Mouse (Mus musculus): ENCODE results near the gene Gm17304. TPM values are rescaled to one million over a fixed set of nuclear protein-coding genes. Genes with fewer than 3 reads are reported as not detected.
A peak's percentile ranks its signal among the peaks of the same experiment; 100 is the strongest.

Gene Gm17304
- polyA plus RNA-seq (2015; fragmentation: Nextera tagmentation; extraction: Ambion mirVana), result not detected in 2 replicates

GRCm38 (mm10) chr5:106608798-106609197, at the start of gene Gm17304:
TSS of gene Gm17304 (plus strand) at chr5:106609098.
- 85% methylated on average over 4 of the region's 4 CpGs for WGBS (ENCODE audit: insufficient replicate concordance)

GRCm38 (mm10) chr5:106560631-106561498, 48.0 kb upstream of the Gm17304 start:
- no peaks in the 10 kb centered on the region for H3K9me3 ChIP-seq (replicated peaks)
- ATAC-seq (ENCODE audit: insufficient read depth), result no peak

More at GRCm38 (mm10) chr5:106608798-106609197, at the start of gene Gm17304:
- H3K27ac ChIP-seq (replicated peaks), result no peak within 1 kb of the TSS
- H3K4me2 ChIP-seq, result no peak within 1 kb of the TSS
- no peak within 1 kb of the TSS for H3K9ac ChIP-seq
- no peaks in the 10 kb centered on the region for H3K27me3 ChIP-seq
- no peaks in the 10 kb centered on the region for H3K9me3 ChIP-seq (replicated peaks)
- H3K36me3 ChIP-seq (replicated peaks), result peaks cover 17% of the 10 kb centered on the region
- ATAC-seq (ENCODE audit: insufficient read depth), result no peak
- no peaks in the 10 kb centered on the region for H3K4me1 ChIP-seq (replicated peaks)
- H3K4me3 ChIP-seq (replicated peaks), result no peak within 1 kb of the TSS

GRCm38 (mm10) chr5:106561499-106561822, 47.4 kb upstream of the Gm17304 start:
- Histone ChIP-seq H3K9ac (no peak overlapping the region), H3K4me1 (replicated peaks) (no peaks in the 10 kb centered on the region), H3K36me3 (replicated peaks) (no peaks in the 10 kb centered on the region), H3K9me3 (replicated peaks) (no peaks in the 10 kb centered on the region), H3K27me3 (peaks cover 98% of the 10 kb centered on the region), H3K27ac (replicated peaks) (no peak overlapping the region), H3K4me2 (peak overlapping the region; percentile 35; the same call in 1 of the 2 replicates), H3K4me3 (replicated peaks) (no peak overlapping the region)
- WGBS (ENCODE audit: insufficient replicate concordance), result 14% methylated on average over 8 of the region's 8 CpGs
- ATAC-seq (ENCODE audit: insufficient read depth), result no peak

More at GRCm38 (mm10) chr5:106560631-106561498, 48.0 kb upstream of the Gm17304 start:
- no peaks in the 10 kb centered on the region for H3K4me1 ChIP-seq (replicated peaks)
- H3K27ac ChIP-seq (replicated peaks), result no peak overlapping the region
- H3K36me3 ChIP-seq (replicated peaks), result no peaks in the 10 kb centered on the region
- H3K9ac ChIP-seq, result no peak overlapping the region
- 0 out of 2 replicates have a peak overlapping the region, but pooled peaks have one; percentile 4 for H3K4me3 ChIP-seq (replicated peaks)
- H3K4me2 ChIP-seq, result peak overlapping the region; percentile 35
- WGBS (ENCODE audit: insufficient replicate concordance), result 6% methylated on average over 40 of the region's 40 CpGs
- peaks cover 92% of the 10 kb centered on the region for H3K27me3 ChIP-seq

GRCm38 (mm10) chr5:106566025-106566424, 42.9 kb upstream of the Gm17304 start:
- no peak overlapping the region for H3K9ac ChIP-seq
- no peaks in the 10 kb centered on the region for H3K9me3 ChIP-seq (replicated peaks)
- H3K4me3 ChIP-seq (replicated peaks), result no peak overlapping the region
- peaks cover 60% of the 10 kb centered on the region for H3K27me3 ChIP-seq
- ATAC-seq (ENCODE audit: insufficient read depth), result no peak
- H3K27ac ChIP-seq (replicated peaks), result no peak overlapping the region
- no peak overlapping the region for H3K4me2 ChIP-seq
- 41% methylated on average over 6 of the region's 6 CpGs for whole genome bisulfite sequencing (ENCODE audit: insufficient replicate concordance)
- H3K4me1 ChIP-seq (replicated peaks), result no peaks in the 10 kb centered on the region
- no peaks in the 10 kb centered on the region for H3K36me3 ChIP-seq (replicated peaks)

- no peaks in the 10 kb centered on the region for H3K36me3 ChIP-seq (replicated peaks)
- peaks cover 50% of the 10 kb centered on the region for H3K27me3 ChIP-seq
- peak; percentile 15; the same call in 1 of the 2 replicates for ATAC-seq (ENCODE audit: insufficient read depth)
- peaks cover 9% of the 10 kb centered on the region for H3K4me1 ChIP-seq (replicated peaks)
- H3K4me3 ChIP-seq (replicated peaks), result peak overlapping the region; percentile 60
- no peak overlapping the region for H3K27ac ChIP-seq (replicated peaks)
- H3K9me3 ChIP-seq (replicated peaks), result no peaks in the 10 kb centered on the region
- peak overlapping the region; percentile 93 for H3K4me2 ChIP-seq
- peak overlapping the region; percentile 30; the same call in 1 of the 2 replicates for H3K9ac ChIP-seq
- WGBS (ENCODE audit: insufficient replicate concordance), result 5% methylated on average over 55 of the region's 55 CpGs
These were observed 34.9 kb upstream of the Gm17304 start for GRCm38 (mm10) chr5:106573742-106574559.

- peak overlapping the region; percentile 30; the same call in 1 of the 2 replicates for H3K9ac ChIP-seq
- under 1% methylated on average over 45 of the region's 45 CpGs for WGBS (ENCODE audit: insufficient replicate concordance)
- H3K27ac ChIP-seq (replicated peaks), result no peak overlapping the region
- H3K27me3 ChIP-seq, result peaks cover 50% of the 10 kb centered on the region
- peak overlapping the region; percentile 93 for H3K4me2 ChIP-seq
- H3K36me3 ChIP-seq (replicated peaks), result no peaks in the 10 kb centered on the region
- peak; percentile 83 for ATAC-seq (ENCODE audit: insufficient read depth)
- H3K9me3 ChIP-seq (replicated peaks), result no peaks in the 10 kb centered on the region
- peak overlapping the region; percentile 60 for H3K4me3 ChIP-seq (replicated peaks)
- peaks cover 9% of the 10 kb centered on the region for H3K4me1 ChIP-seq (replicated peaks)
These were observed 34.3 kb upstream of the Gm17304 start for GRCm38 (mm10) chr5:106574560-106574946.

GRCm38 (mm10) chr5:106575098-106575497, 33.8 kb upstream of the Gm17304 start:
- peaks cover 50% of the 10 kb centered on the region for H3K27me3 ChIP-seq
- H3K9me3 ChIP-seq (replicated peaks), result no peaks in the 10 kb centered on the region
- H3K27ac ChIP-seq (replicated peaks), result no peak overlapping the region
- H3K4me1 ChIP-seq (replicated peaks), result peaks cover 9% of the 10 kb centered on the region
- ATAC-seq (ENCODE audit: insufficient read depth), result no peak
- no peaks in the 10 kb centered on the region for H3K36me3 ChIP-seq (replicated peaks)
- 19% methylated on average over 4 of the region's 4 CpGs for WGBS (ENCODE audit: insufficient replicate concordance)
- H3K9ac ChIP-seq, result no peak overlapping the region
- H3K4me2 ChIP-seq, result peak overlapping the region; percentile 93; the same call in 1 of the 2 replicates
- no peak overlapping the region for H3K4me3 ChIP-seq (replicated peaks)

GRCm38 (mm10) chr5:106577237-106577888, 31.5 kb upstream of the Gm17304 start:
- H3K4me1 ChIP-seq (replicated peaks), result peaks cover 9% of the 10 kb centered on the region
- no peaks in the 10 kb centered on the region for H3K36me3 ChIP-seq (replicated peaks)
- peaks cover 48% of the 10 kb centered on the region for H3K27me3 ChIP-seq
- 73% methylated on average over 9 of the region's 9 CpGs for WGBS (ENCODE audit: insufficient replicate concordance)
- no peak overlapping the region for H3K4me2 ChIP-seq
- no peak overlapping the region for H3K4me3 ChIP-seq (replicated peaks)
- no peak for ATAC-seq (ENCODE audit: insufficient read depth)
- no peak overlapping the region for H3K27ac ChIP-seq (replicated peaks)
- H3K9me3 ChIP-seq (replicated peaks), result no peaks in the 10 kb centered on the region
- H3K9ac ChIP-seq, result no peak overlapping the region

GRCm38 (mm10) chr5:106580943-106581342, 28.0 kb upstream of the Gm17304 start:
- H3K4me2 ChIP-seq, result no peak overlapping the region
- no peak for ATAC-seq (ENCODE audit: insufficient read depth)
- H3K36me3 ChIP-seq (replicated peaks), result no peaks in the 10 kb centered on the region
- peaks cover 13% of the 10 kb centered on the region for H3K27me3 ChIP-seq
- H3K9ac ChIP-seq, result no peak overlapping the region
- no peak overlapping the region for H3K4me3 ChIP-seq (replicated peaks)
- H3K4me1 ChIP-seq (replicated peaks), result no peaks in the 10 kb centered on the region
- no peaks in the 10 kb centered on the region for H3K9me3 ChIP-seq (replicated peaks)
- H3K27ac ChIP-seq (replicated peaks), result no peak overlapping the region
- 64% methylated on average over 7 of the region's 7 CpGs for WGBS (ENCODE audit: insufficient replicate concordance)

GRCm38 (mm10) chr5:106589006-106589405, 19.9 kb upstream of the Gm17304 start:
- H3K9ac ChIP-seq, result no peak overlapping the region
- no peak overlapping the region for H3K4me2 ChIP-seq
- ATAC-seq (ENCODE audit: insufficient read depth), result no peak
- H3K36me3 ChIP-seq (replicated peaks), result 0 out of 2 replicates have a peak, but pooled peaks cover 4% of the 10 kb centered on the region
- no peaks in the 10 kb centered on the region for H3K4me1 ChIP-seq (replicated peaks)
- no peaks in the 10 kb centered on the region for H3K27me3 ChIP-seq
- no peak overlapping the region for H3K27ac ChIP-seq (replicated peaks)
- no peak overlapping the region for H3K4me3 ChIP-seq (replicated peaks)
- 80% methylated on average over 9 of the region's 9 CpGs for WGBS (ENCODE audit: insufficient replicate concordance)
- H3K9me3 ChIP-seq (replicated peaks), result no peaks in the 10 kb centered on the region
